Mouse (Mus musculus): ENCODE measurements around the gene AY074887. TPM values are rescaled to one million over a fixed set of nuclear protein-coding genes. Genes with fewer than 3 reads are reported as not detected.

Gene AY074887
- total RNA-seq (2023), result not detected

GRCm38 (mm10) chr9:54950575-54951321 lies at the start of gene AY074887, which contains the start of gene Psma4:
Gene AY074887 (minus strand): TSS chr9:54950998.
Gene Psma4 (plus strand): TSS chr9:54950790.

GRCm38 (mm10) chr9:54980674-54981073 lies 29.9 kb upstream of the AY074887 start, which contains the start of gene Chrna5:
Gene Chrna5 (plus strand): TSS chr9:54980880.

DNA sequence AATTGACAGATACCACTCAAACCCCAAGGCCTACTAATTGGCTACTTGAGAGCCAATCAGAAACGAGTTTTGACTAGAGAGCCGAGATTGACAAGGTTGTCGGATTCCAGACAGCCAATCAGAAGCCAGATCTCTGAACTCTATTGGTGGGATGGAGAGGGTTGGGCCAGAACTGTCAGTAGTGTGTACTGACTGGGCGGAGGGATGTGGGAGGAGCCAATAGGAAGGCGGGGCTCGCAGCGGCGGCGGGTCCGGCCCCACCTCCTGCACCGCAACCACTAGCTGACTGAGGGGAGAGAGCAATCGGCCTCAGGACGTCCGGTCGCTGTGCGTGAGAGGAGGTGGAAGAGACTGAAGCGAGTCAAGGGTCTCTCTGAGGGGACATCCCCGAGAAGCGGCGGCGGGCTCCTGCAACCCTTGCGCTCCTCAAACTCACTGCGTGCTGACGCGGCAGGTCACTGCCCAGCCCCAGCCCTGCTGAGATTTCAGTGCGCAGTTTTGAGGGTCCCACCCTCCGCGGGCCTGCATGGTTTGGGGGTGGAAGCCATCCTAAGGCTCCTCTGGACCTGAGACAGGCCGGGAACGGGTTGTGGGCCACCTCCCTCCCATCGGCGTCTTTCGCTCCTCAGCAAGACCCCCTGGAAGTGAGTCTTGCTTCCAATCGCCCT lies 33.7 kb downstream of the AY074887 start, which contains the start of gene Hykk:
Hykk (plus strand) TSS at position 274 of the 668 bp plus-strand sequence.

Other genes with a start within 250 kb of the AY074887 start
- gene Wdr61, start 216.5 kb downstream of the AY074887 start, total RNA-seq (2023), result 10 to 100 TPM; 38.8 to 41.4 TPM
- not detected for gene Crabp1, start 186.2 kb downstream of the AY074887 start, total RNA-seq (2023)
- 10 to 100 TPM; 33.0 to 35.0 TPM for gene Ireb2, start 87.2 kb downstream of the AY074887 start, total RNA-seq (2023)
- gene Hykk, start 33.7 kb downstream of the AY074887 start, total RNA-seq (2023), result under 1 TPM; 0.37 to 0.61 TPM
- 100 to 1,000 TPM; 113 to 114 TPM for gene Psma4, start 208 bp downstream of the AY074887 start, total RNA-seq (2023)
- gene Chrna5, start 29.9 kb upstream of the AY074887 start, total RNA-seq (2023), result not detected
- gene Chrna3, start 75.6 kb upstream of the AY074887 start, total RNA-seq (2023), result not detected
- under 1 TPM in 1 of 2 experiments, not detected in 1; 0.12 TPM for gene Chrnb4, start 97.8 kb upstream of the AY074887 start, total RNA-seq (2023)
- gene Ube2q2, start 197.9 kb upstream of the AY074887 start, total RNA-seq (2023), result 10 to 100 TPM; 42.1 to 46.4 TPM

Measured in monocyte, adult 59 days (primary cell).